Mouse (Mus musculus): ENCODE data around the gene Ttc16. TPM values are rescaled to one million over a fixed set of nuclear protein-coding genes. Genes with fewer than 3 reads are reported as not detected.

Ttc16 gene
- polyA plus RNA-seq, 1 experiment from 2014 or later = 0.73 TPM

DNA sequence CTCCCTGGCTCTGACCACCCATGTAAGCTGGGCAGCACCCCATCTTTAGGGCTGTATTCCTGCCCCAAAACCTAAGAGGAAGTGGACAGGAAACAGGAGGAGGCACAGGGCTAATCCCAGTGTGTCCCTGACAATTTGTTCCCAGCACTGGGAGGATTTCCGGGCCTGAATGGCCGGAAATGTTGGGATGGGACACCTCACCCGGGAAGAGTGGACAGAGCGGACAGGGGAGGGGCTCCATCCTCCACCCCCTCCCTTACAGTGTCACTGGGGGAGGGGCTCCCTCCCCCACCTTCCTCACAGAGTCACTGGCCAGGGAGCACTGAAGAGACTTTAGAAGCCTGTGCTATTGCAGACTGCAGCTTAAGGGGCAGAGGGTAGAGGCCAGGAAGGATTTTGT, 40.5 kb downstream of the Ttc16 start:
- DNase-seq (ENCODE audit: low spot score) = peak; percentile 17
- H3K4me1 ChIP-seq (replicated peaks) = peaks cover 42% of the 10 kb centered on the region
- H3K27me3 ChIP-seq (ENCODE audit: insufficient read depth, poor library complexity, severe bottlenecking) = peaks cover 8% of the 10 kb centered on the region
- WGBS = 61% methylated on average over 4 of the region's 4 CpGs
- H3K4me3 ChIP-seq = no peak overlapping the region
- no peaks in the 10 kb centered on the region for H3K9me3 ChIP-seq
- no peaks in the 10 kb centered on the region for H3K36me3 ChIP-seq
- peak overlapping the region; percentile 13 for H3K27ac ChIP-seq

DNA sequence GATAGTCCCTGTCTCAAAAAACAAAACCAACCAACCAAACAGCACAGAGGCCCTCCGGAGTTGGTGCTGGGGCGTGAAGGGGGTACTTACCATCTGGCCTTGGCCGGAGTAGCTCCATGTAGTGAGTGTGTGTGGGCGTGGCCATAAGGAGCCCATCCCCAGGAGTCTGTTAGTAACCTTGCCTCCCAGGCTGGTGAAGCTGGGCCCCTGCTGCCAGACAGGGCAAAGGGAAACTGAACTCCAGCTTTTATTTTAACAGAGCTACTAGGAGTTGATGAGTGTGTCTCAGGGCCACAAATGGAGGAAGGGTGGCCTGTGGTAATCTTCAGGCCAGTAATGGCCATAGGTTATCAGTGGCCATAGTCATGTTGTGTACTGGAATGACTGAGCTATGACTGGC, 41.0 kb downstream of the Ttc16 start:
- H3K27me3 ChIP-seq (ENCODE audit: insufficient read depth, poor library complexity, severe bottlenecking) = peaks cover 4% of the 10 kb centered on the region
- H3K4me1 ChIP-seq (replicated peaks) = peaks cover 45% of the 10 kb centered on the region
- H3K9me3 ChIP-seq = no peaks in the 10 kb centered on the region
- WGBS = 52% methylated on average over 4 of the region's 4 CpGs
- no peak for DNase-seq (ENCODE audit: low spot score)
- H3K4me3 ChIP-seq = no peak overlapping the region
- peak overlapping the region; percentile 13 for H3K27ac ChIP-seq
- H3K36me3 ChIP-seq = no peaks in the 10 kb centered on the region

DNA sequence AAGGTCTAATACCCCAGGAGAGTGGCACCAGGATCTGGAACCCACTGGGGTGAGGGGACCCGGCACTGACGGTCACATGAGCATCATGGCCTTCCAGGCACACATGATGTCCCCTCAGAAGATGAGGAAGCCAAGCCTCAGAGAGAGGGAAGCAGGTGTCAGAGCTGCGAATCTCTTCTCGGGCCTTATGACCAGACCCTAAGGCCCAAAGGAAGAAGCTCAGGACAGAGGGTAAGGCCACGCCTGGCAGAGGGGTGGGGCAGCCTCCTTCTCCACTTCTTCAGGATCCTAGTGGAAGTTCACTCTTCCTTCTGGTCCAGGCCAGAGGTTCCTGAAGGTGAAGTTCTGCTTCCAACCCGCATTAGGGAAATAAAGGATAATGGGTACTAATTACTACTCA, 42.7 kb downstream of the Ttc16 start:
- Histone ChIP-seq H3K4me3 (no peak overlapping the region), H3K27me3 (ENCODE audit: insufficient read depth, poor library complexity, severe bottlenecking) (peaks cover 8% of the 10 kb centered on the region), H3K36me3 (no peaks in the 10 kb centered on the region), H3K27ac (peak overlapping the region; percentile 40; the same call in 1 of the 2 replicates), H3K4me1 (replicated peaks) (peaks cover 55% of the 10 kb centered on the region), H3K9me3 (no peaks in the 10 kb centered on the region)
- DNase-seq (ENCODE audit: low spot score) = no peak
- 79% methylated on average over 6 of the region's 6 CpGs for WGBS

DNA sequence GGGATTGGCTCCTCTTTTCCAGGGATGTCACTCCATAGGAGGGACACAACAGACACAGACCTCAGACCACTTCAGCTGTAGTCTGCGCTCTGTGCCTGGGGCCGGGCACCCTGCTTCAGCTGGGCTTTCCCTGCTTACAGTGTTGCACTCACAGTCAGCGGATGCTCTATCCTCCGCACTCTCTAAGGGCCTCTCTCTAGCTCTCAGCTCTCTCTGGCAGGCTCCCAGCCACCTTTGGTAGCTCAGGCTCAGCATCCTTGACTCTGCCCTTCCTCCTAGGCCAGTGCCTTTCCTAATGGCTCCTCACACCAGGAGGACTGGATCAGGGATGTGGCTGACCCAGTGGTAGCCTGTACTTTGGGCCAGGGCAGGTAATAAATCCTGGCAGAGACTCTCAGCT, 43.5 kb downstream of the Ttc16 start:
- Histone ChIP-seq H3K9me3 (no peaks in the 10 kb centered on the region), H3K36me3 (no peaks in the 10 kb centered on the region), H3K27ac (peak overlapping the region; percentile 66; the same call in 1 of the 2 replicates), H3K4me3 (no peak overlapping the region), H3K4me1 (replicated peaks) (peaks cover 62% of the 10 kb centered on the region), H3K27me3 (ENCODE audit: insufficient read depth, poor library complexity, severe bottlenecking) (peaks cover 8% of the 10 kb centered on the region)
- DNase-seq (ENCODE audit: low spot score) = no peak
- WGBS = 75% methylated on average over 4 of the region's 4 CpGs

DNA sequence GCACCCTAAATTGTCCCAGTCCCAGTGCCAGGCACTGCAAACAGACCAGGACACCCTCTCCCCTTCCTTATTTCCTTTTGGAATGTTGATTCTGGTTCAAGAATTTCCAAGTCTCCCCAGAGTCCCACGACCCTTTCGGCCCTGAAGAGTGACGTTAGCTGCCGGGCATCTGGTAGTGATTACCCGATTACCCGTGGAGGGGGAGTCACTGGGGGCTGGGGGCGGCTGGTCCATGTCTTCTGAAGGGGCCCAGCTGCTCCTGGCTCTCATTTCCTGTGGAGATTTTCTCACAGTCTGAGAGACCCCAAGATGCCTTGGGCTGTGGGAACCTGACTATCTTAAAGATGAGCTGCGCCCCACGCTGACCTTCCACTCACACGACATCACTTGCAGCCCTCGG, 44.6 kb downstream of the Ttc16 start:
- Histone ChIP-seq H3K36me3 (no peaks in the 10 kb centered on the region), H3K4me1 (replicated peaks) (peaks cover 55% of the 10 kb centered on the region), H3K9me3 (no peaks in the 10 kb centered on the region), H3K27me3 (ENCODE audit: insufficient read depth, poor library complexity, severe bottlenecking) (peaks cover 8% of the 10 kb centered on the region), H3K27ac (peak overlapping the region; percentile 62), H3K4me3 (0 out of 2 replicates have a peak overlapping the region, but pooled peaks have one; percentile 3)
- WGBS = 52% methylated on average over 11 of the region's 11 CpGs
- DNase-seq (ENCODE audit: low spot score) = peak; percentile 67

- H3K27me3 ChIP-seq (ENCODE audit: insufficient read depth, poor library complexity, severe bottlenecking) = peaks cover 8% of the 10 kb centered on the region
- no peaks in the 10 kb centered on the region for H3K9me3 ChIP-seq
- no peaks in the 10 kb centered on the region for H3K36me3 ChIP-seq
- H3K4me1 ChIP-seq (replicated peaks) = peaks cover 48% of the 10 kb centered on the region
- H3K27ac ChIP-seq = peak overlapping the region; percentile 62; the same call in 1 of the 2 replicates
- no peak overlapping the region for H3K4me3 ChIP-seq
- no peak for DNase-seq (ENCODE audit: low spot score)
- WGBS = 71% methylated on average over 4 of the region's 4 CpGs
These were observed 45.9 kb downstream of the Ttc16 start for GRCm38 (mm10) chr2:32729547-32729946.

DNA sequence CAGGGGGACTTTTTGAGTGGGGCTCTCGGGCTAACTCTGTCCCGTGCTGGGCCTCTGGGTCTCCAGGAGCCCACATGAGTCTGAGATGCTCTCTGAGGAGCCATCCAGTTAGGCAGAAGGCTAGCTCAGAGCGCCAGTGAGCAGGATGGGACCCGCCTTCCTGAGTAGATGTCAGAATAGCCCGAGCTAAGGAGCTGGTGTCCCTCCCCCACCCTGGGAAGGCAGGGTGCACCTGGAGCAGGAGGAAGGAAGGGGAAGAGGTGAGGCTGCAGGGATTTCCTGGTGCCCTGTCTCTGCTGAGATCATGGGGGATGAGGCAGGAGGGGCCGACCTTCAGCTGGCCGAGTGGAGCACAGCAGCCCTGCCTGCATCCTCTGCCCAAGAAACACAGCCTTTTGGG, 47.0 kb downstream of the Ttc16 start:
- no peaks in the 10 kb centered on the region for H3K9me3 ChIP-seq
- no peaks in the 10 kb centered on the region for H3K36me3 ChIP-seq
- WGBS = 51% methylated on average over 7 of the region's 7 CpGs
- DNase-seq (ENCODE audit: low spot score) = peak; percentile 12
- H3K4me3 ChIP-seq = peak overlapping the region; percentile 48
- peak overlapping the region; percentile 80 for H3K27ac ChIP-seq
- peaks cover 43% of the 10 kb centered on the region for H3K4me1 ChIP-seq (replicated peaks)
- peaks cover 8% of the 10 kb centered on the region for H3K27me3 ChIP-seq (ENCODE audit: insufficient read depth, poor library complexity, severe bottlenecking)

DNA sequence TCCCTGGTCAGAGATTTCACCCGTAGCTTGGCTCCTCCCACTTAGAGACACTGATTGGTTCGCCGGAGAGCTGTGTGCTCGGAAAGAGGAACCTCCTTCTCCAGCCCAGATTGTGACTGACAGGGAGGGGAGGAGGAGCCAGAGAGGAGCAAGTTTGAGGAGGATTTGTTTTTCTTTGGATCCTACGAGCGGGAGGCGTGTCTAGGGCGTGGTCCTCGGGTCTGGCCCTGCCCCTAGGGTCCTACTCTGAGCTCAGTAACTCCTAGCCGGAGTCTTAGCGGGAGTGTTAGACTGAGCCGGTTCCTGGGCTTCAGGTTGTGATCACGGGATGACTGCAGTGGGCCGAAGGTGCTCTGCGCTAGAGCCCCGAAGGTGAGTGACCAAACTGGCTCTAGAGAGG, 48.0 kb downstream of the Ttc16 start:
- H3K36me3 ChIP-seq = no peaks in the 10 kb centered on the region
- WGBS = under 1% methylated on average over 16 of the region's 16 CpGs
- peaks cover 8% of the 10 kb centered on the region for H3K27me3 ChIP-seq (ENCODE audit: insufficient read depth, poor library complexity, severe bottlenecking)
- no peaks in the 10 kb centered on the region for H3K9me3 ChIP-seq
- peaks cover 43% of the 10 kb centered on the region for H3K4me1 ChIP-seq (replicated peaks)
- peak; percentile 93 for DNase-seq (ENCODE audit: low spot score)
- H3K27ac ChIP-seq = peak overlapping the region; percentile 80
- peak overlapping the region; percentile 48 for H3K4me3 ChIP-seq

DNA sequence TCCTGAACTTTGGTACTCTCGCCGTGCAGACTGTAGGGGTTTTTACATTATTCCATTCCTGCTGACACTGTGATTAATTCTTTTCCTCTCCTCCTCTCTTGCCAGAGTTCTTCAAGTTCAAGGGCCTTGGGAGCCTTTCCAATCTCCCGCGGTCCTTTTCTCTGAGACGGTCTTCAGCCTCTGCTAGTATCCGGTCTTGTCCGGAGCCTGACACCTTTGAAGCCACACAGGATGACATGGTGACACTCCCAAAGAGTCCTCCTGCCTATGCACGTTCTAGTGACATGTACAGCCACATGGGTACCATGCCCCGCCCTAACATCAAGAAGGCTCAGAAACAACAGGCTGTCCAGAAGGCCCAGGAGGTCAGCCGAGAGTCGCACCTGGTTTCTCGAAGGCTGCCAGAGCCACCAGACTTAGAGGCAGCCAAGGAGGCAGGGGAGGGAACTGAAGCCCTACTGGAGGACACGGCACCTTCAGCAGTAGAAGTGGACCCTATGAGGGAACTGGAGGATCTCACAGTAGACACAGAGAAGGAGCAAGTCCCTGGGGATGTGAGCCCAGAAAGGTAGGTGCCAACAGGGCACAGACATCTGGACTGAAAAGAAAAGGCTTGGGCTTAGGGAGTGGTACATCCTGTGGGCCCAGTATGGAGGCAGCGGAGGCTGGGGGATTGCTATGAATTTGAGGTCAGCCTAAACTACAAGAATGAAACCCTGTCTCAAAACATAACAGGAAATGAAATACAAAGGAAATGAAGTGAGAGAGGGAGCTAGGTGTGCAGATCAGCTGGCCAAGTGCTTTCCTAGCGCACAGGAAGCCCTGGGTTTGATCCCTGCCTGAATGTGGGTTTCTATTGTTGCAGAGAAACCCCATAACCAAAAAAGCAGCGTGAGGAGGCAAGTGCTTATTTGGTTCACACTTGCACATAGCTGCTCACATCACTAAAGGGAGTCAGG, 50.3 kb downstream of the Ttc16 start:
- no peaks in the 10 kb centered on the region for H3K36me3 ChIP-seq
- H3K27me3 ChIP-seq (ENCODE audit: insufficient read depth, poor library complexity, severe bottlenecking) = peaks cover 8% of the 10 kb centered on the region
- 87% methylated on average over 16 of the region's 16 CpGs for WGBS
- no peak for DNase-seq (ENCODE audit: low spot score)
- H3K4me3 ChIP-seq = no peak overlapping the region
- H3K4me1 ChIP-seq (replicated peaks) = peaks cover 44% of the 10 kb centered on the region
- H3K9me3 ChIP-seq = no peaks in the 10 kb centered on the region
- peak overlapping the region; percentile 50; the same call in 1 of the 2 replicates for H3K27ac ChIP-seq

DNA sequence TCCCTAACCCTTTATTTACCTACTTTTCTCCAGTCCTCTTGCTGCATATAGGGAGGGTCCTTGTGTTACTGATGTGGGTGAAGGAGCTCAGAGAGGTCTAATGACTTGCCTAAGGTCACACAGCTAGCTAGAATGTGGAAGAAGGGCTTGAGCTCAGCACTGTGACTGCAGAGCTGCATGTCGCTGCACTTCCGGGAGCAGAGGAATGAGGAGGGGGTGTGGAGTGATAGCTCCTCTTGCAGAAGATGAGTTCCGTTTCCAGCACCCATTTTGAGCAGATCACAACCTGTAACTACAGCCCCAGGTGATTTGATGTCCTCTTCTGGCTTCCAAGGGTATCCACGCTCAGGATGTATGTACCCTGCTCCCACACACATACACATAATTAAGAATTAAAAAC, 51.3 kb downstream of the Ttc16 start:
- DNase-seq (ENCODE audit: low spot score) = no peak
- 75% methylated on average over 4 of the region's 4 CpGs for WGBS
- peaks cover 40% of the 10 kb centered on the region for H3K4me1 ChIP-seq (replicated peaks)

GRCm38 (mm10) chr2:32722581-32722980, 52.9 kb downstream of the Ttc16 start:
- Histone ChIP-seq H3K36me3 (no peaks in the 10 kb centered on the region), H3K4me3 (no peak overlapping the region), H3K9me3 (no peaks in the 10 kb centered on the region), H3K27ac (no peak overlapping the region), H3K27me3 (ENCODE audit: insufficient read depth, poor library complexity, severe bottlenecking) (no peaks in the 10 kb centered on the region), H3K4me1 (replicated peaks) (peaks cover 37% of the 10 kb centered on the region)
- WGBS = 85% methylated on average over 3 of the region's 3 CpGs
- DNase-seq (ENCODE audit: low spot score) = no peak

More for the DNA sequence above, 51.3 kb downstream of the Ttc16 start:
- Histone ChIP-seq H3K36me3 (no peaks in the 10 kb centered on the region), H3K4me3 (no peak overlapping the region), H3K27ac (no peak overlapping the region), H3K27me3 (ENCODE audit: insufficient read depth, poor library complexity, severe bottlenecking) (peaks cover 8% of the 10 kb centered on the region), H3K9me3 (no peaks in the 10 kb centered on the region)

DNA sequence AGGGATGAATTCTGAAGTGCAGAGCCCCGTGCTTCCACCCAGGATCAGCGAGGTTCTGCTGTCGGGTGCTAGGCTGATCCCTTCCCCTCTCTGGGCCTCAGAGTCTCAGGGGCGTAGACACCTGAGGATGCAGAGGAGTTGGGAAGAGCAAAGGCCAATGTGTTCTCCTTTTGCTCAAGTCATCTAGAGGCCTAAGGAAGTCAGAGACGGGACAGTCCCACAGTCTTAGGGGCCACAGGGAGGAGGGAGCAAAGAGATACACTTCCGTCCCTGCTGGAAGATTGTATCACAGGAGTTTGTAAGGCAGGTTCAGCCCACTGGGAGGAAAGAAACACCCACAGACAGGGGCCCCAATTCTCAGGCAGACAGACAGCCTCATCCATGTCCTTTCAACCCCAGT, 53.4 kb downstream of the Ttc16 start:
- Histone ChIP-seq H3K36me3 (no peaks in the 10 kb centered on the region), H3K4me1 (replicated peaks) (peaks cover 33% of the 10 kb centered on the region), H3K4me3 (no peak overlapping the region), H3K27me3 (ENCODE audit: insufficient read depth, poor library complexity, severe bottlenecking) (no peaks in the 10 kb centered on the region), H3K9me3 (0 out of 2 replicates have a peak, but pooled peaks cover 2% of the 10 kb centered on the region), H3K27ac (peak overlapping the region; percentile 62)
- no peak for DNase-seq (ENCODE audit: low spot score)
- WGBS = 62% methylated on average over 6 of the region's 6 CpGs

DNA sequence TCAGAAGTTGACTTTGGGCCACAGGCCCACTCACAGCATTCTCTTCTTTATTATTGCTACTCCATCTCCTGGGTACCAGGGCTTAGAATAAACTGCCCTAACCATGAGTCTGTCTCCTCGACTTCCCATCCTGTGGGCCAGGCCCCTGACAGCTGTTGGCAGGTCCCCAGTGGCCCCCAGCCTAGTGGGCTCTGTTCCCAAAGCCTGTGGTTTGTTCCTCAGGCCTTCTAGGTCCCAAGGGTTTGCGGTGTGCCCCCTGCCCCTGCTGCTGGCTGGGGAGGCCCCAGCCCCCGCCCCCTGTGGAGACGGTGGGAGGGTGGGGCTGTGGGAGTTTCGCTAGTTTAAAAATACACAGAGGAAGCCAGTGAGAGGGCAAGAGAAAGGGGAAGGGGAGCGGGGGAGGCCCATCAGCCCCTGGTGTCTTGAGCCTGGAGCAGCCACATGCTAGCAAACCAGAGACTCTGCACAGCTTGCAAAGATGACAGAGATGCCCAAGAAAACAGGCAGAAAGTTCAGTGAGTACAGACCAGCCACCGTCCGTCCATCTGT, 54.7 kb downstream of the Ttc16 start, which contains the start of gene Sh2d3c:
TSS of gene Sh2d3c (plus strand) at position 375 of the 549 bp plus-strand sequence.
- H3K4me3 ChIP-seq = no peak within 1 kb of the TSS
- WGBS = 52% methylated on average over 8 of the region's 8 CpGs
- peak within 1 kb of the TSS; percentile 65 for H3K27ac ChIP-seq
- peaks cover 30% of the 10 kb centered on the region for H3K4me1 ChIP-seq (replicated peaks)
- DNase-seq (ENCODE audit: low spot score) = no peak
- H3K36me3 ChIP-seq = no peaks in the 10 kb centered on the region
- H3K9me3 ChIP-seq = 0 out of 2 replicates have a peak, but pooled peaks cover 3% of the 10 kb centered on the region
- no peaks in the 10 kb centered on the region for H3K27me3 ChIP-seq (ENCODE audit: insufficient read depth, poor library complexity, severe bottlenecking)

Data from hindbrain, embryonic 10.5 days (tissue).